Mouse (Mus musculus) heart, postnatal 0 days (tissue): ENCODE measurements at regions not wholly inside any gene's neighbourhood (a gene's known extent, or its start where the extent isn't known, plus 50 kb on each side); places are given as distances from the start of the nearest gene placed in this dataset.

Experiments used
- ATAC-seq: fragments of 200-750 bp; cut with Nextera tagmentation; 2 replicates; pipeline ENCODE4 v1.8.0; 2017; ENCODE audit warnings: low read depth, moderate number of reproducible peaks, moderate library complexity; ENCODE audit not compliant: insufficient read depth
- DNase-seq: peaks from one replicate; pipeline ENCODE4 v3.0.0-alpha.2; 2016; ENCODE audit warnings: low spot score
- H3K27ac ChIP-seq: fragments of 300-500 bp; sonication (generic); 2 replicates; pipeline ENCODE4 v1.5.1; 2014; ENCODE audit warnings: low read depth, mild to moderate bottlenecking
- H3K27me3 ChIP-seq: fragments of 300-500 bp; sonication (generic); 2 replicates; pipeline ENCODE4 v1.6.1; 2014; ENCODE audit warnings: low read length, mixed read lengths; ENCODE audit not compliant: control insufficient read depth, insufficient read depth
- H3K36me3 ChIP-seq: fragments of 300-500 bp; sonication (generic); replicated peaks from 2 replicates; pipeline ENCODE4 v1.6.1; 2014; ENCODE audit warnings: low read length, mixed read lengths; ENCODE audit not compliant: control insufficient read depth, insufficient read depth
- H3K4me1 ChIP-seq: fragments of 300-500 bp; sonication (generic); 2 replicates; pipeline ENCODE4 v1.6.1; 2014; ENCODE audit warnings: antibody characterized with exemption; ENCODE audit not compliant: control insufficient read depth, insufficient read depth
- H3K4me2 ChIP-seq: fragments of 300-500 bp; sonication (generic); 2 replicates; pipeline ENCODE4 v1.6.1; 2014; ENCODE audit warnings: low read depth, mild to moderate bottlenecking, low read length, moderate library complexity
- H3K4me3 ChIP-seq: fragments of 300-500 bp; sonication (generic); 2 replicates; pipeline ENCODE4 v1.5.1; 2014; ENCODE audit warnings: low read depth, low read length
- H3K9ac ChIP-seq: fragments of 300-500 bp; sonication (generic); replicated peaks from 2 replicates; pipeline ENCODE4 v1.6.1; 2014; ENCODE audit warnings: low read depth, low read length, mixed read lengths
- H3K9me3 ChIP-seq: fragments of 300-500 bp; sonication (generic); replicated peaks from 2 replicates; pipeline ENCODE4 v1.6.1; 2016; ENCODE audit warnings: low read length; ENCODE audit not compliant: control insufficient read depth
- CTCF ChIP-seq: IDR thresholded peaks from 2 replicates; pipeline ENCODE4 v1.5.1; 2016; ENCODE audit warnings: antibody characterized with exemption, control low read depth, low read depth
- EP300 ChIP-seq: IDR thresholded peaks from 2 replicates; pipeline ENCODE4 v1.6.1; 2016; ENCODE audit warnings: antibody characterized with exemption, low read depth
- WGBS: fragments of 180-500 bp; shearing (Covaris S2); extraction: QIAGEN DNeasy Blood & Tissue Kit; methylation state at CpG from one replicate; pipeline ENCODE4 v1.1.7; 2014; 5-methylcytosine and 5-hydroxymethylcytosine counted together

DNA sequence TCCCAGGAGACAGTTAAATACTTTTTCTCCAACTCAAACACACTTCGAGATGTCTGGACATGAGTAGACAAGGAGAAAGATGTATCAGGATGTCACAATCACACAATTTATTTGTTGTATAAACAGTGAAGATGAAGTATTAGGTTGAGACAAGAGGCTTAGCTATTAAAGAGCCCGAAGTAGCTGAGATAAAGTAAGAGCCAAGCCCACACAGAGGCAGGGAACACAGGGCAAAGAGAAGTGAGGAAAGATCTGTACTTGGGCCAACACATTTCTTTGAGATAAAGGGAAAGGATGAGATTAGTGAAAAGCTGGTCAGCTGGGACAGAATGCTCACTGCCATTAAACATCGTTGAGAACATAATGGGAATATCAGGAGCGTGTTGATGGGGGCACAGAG is 513.2 kb downstream of the Efna5 start:
- ATAC-seq (no peak), DNase-seq (no peak)
- Histone ChIP-seq H3K9me3 (no peaks in the 10 kb centered on the region), H3K4me1 (0 out of 2 replicates have a peak, but pooled peaks cover 3% of the 10 kb centered on the region), H3K27me3 (no peaks in the 10 kb centered on the region), H3K4me2 (no peak overlapping the region), H3K9ac (no peak overlapping the region), H3K36me3 (no peaks in the 10 kb centered on the region), H3K27ac (no peak overlapping the region), H3K4me3 (no peak overlapping the region)
- TF ChIP-seq CTCF (no peak), EP300 (no peak)
- 12% methylated on average over 4 of the region's 4 CpGs for WGBS

GRCm38 (mm10) chr17:62358323-62358722 is 522.8 kb downstream of the Efna5 start:
- H3K9me3 ChIP-seq, result peaks cover 7% of the 10 kb centered on the region; the same call in 1 of the 2 replicates
- TF ChIP-seq EP300, result no peak
- TF ChIP-seq CTCF, result no peak
- H3K27me3 ChIP-seq, result no peaks in the 10 kb centered on the region
- no peak overlapping the region for H3K4me3 ChIP-seq
- H3K9ac ChIP-seq, result no peak overlapping the region
- no peaks in the 10 kb centered on the region for H3K36me3 ChIP-seq
- H3K27ac ChIP-seq, result no peak overlapping the region
- ATAC-seq (no peak), DNase-seq (no peak)
- no peaks in the 10 kb centered on the region for H3K4me1 ChIP-seq
- no peak overlapping the region for H3K4me2 ChIP-seq

DNA sequence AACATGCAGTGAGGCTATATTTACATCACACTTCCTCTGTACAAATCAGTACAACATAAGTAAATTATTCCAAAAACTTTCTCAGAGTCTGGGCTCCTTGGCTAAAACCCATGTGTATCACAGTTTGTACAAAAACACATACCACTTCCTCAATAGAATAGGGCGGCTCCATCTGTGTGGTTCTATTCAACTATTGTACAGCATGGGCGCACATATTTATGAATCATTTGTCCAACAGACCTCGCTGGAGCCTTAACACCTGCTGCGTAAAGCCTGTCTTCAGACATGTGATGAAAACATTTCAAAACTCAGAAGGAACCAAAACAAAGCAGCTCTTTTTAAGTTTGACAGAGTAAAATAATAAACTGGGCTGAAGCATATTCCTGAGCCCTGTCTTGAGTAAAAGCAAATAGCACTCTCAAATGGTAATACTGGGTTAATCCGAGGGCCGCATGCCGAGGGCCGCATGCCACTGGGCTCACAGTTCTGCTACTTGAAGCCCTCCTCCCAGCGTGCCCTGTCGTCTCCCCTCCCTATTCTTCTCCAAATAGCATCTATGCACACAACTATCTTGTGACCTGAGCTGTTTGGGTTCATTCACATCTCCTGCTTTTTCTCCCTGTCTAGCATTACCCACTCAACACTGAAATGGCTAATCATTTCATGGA is 543.1 kb downstream of the Efna5 start:
- Histone ChIP-seq H3K36me3 (no peaks in the 10 kb centered on the region), H3K27ac (no peak overlapping the region), H3K4me3 (no peak overlapping the region), H3K9me3 (no peaks in the 10 kb centered on the region), H3K4me1 (no peaks in the 10 kb centered on the region), H3K9ac (no peak overlapping the region), H3K4me2 (no peak overlapping the region), H3K27me3 (no peaks in the 10 kb centered on the region)
- DNase-seq (no peak), ATAC-seq (no peak)
- 54% methylated on average over 10 of the region's 10 CpGs for WGBS
- TF ChIP-seq CTCF (no peak), EP300 (no peak)

DNA sequence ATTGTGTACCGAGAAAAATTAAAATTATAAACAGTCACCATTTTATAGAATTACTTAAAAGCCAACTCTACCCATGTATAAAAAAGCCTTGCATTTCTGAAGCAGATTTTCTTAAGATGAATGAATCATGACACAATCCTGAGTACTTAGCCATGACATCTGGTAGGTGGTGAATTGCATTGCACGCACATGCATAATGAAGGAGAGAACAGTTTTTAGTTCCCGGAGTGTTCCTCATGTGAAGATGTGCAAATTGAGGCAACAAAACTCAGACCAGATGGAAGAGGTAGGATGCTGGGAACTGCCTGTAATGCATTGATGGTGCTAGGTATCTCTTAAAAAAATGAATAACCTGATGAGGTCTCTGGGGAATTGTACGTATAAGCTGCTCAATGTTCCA is 550.9 kb downstream of the Efna5 start:
- peaks cover 6% of the 10 kb centered on the region; the same call in 1 of the 2 replicates for H3K9me3 ChIP-seq
- no peak overlapping the region for H3K4me3 ChIP-seq
- no peaks in the 10 kb centered on the region for H3K4me1 ChIP-seq
- DNase-seq, result no peak
- H3K27ac ChIP-seq, result no peak overlapping the region
- H3K4me2 ChIP-seq, result no peak overlapping the region
- H3K27me3 ChIP-seq, result no peaks in the 10 kb centered on the region
- no peaks in the 10 kb centered on the region for H3K36me3 ChIP-seq
- no peak overlapping the region for H3K9ac ChIP-seq
- 94% methylated on average over 4 of the region's 4 CpGs for WGBS
- no peak for ATAC-seq
- TF ChIP-seq EP300, result no peak
- no peak for TF ChIP-seq CTCF

- no peak for DNase-seq
- Histone ChIP-seq H3K9me3 (peaks cover 7% of the 10 kb centered on the region), H3K27me3 (no peaks in the 10 kb centered on the region), H3K4me3 (no peak overlapping the region), H3K36me3 (no peaks in the 10 kb centered on the region), H3K4me1 (no peaks in the 10 kb centered on the region), H3K9ac (no peak overlapping the region), H3K27ac (no peak overlapping the region), H3K4me2 (no peak overlapping the region)
- no peak for ATAC-seq
- TF ChIP-seq CTCF, result no peak
- no peak for TF ChIP-seq EP300
Observed at GRCm38 (mm10) chr17:62326844-62327243, 554.3 kb downstream of the Efna5 start.

DNA sequence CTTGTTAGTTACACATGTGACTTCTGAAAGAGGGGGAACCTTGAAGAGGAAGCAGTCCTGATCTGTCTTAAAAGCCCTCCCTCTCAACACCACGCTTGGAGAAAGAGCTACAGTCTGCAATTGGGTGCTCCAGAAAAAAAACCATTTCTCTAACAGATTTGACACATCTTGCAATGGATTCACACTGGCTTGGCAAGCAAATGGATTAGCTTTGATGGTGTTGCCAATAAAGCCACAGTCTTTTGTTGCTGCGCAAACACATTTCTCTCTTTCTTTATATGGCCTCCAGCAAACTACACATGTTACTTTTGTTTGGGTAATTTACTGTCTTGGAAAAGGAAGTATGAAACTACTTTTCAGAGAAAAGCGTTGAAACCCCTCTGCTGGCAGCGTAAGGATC is 562.1 kb downstream of the Efna5 start:
- no peak overlapping the region for H3K4me2 ChIP-seq

More for the DNA sequence above, 562.1 kb downstream of the Efna5 start:
- Histone ChIP-seq H3K9ac (no peak overlapping the region), H3K9me3 (no peaks in the 10 kb centered on the region), H3K4me3 (no peak overlapping the region), H3K27me3 (no peaks in the 10 kb centered on the region), H3K4me1 (no peaks in the 10 kb centered on the region), H3K27ac (no peak overlapping the region), H3K36me3 (no peaks in the 10 kb centered on the region)
- TF ChIP-seq EP300 (no peak), CTCF (no peak)
- 81% methylated on average over 4 of the region's 4 CpGs for WGBS
- no peak for ATAC-seq
- DNase-seq, result no peak
